Mouse (Mus musculus) hindbrain, embryonic 15.5 days (tissue): ENCODE measurements around the gene Bola1. TPM values are rescaled to one million over a fixed set of nuclear protein-coding genes. Genes with fewer than 3 reads are reported as not detected.

Experiments used
- ATAC-seq: fragments of 200-750 bp; cut with Nextera tagmentation; 2 replicates; pipeline ENCODE4 v1.8.0; 2017; ENCODE audit warnings: low read depth, moderate number of reproducible peaks, moderate TSS enrichment; ENCODE audit not compliant: low FRiP score
- H3K27ac ChIP-seq: fragments of 300-500 bp; sonication (generic); replicated peaks from 2 replicates; pipeline ENCODE4 v1.5.1; 2015; ENCODE audit warnings: mild to moderate bottlenecking, inconsistent platforms
- H3K27me3 ChIP-seq: fragments of 300-500 bp; sonication (generic); 2 replicates; pipeline ENCODE4 v1.6.1; 2015; ENCODE audit warnings: control low read depth, inconsistent platforms
- H3K36me3 ChIP-seq: fragments of 300-500 bp; sonication (generic); 2 replicates; pipeline ENCODE4 v1.6.1; 2015; ENCODE audit warnings: control low read depth, inconsistent platforms
- H3K4me1 ChIP-seq: fragments of 300-500 bp; sonication (generic); replicated peaks from 2 replicates; pipeline ENCODE4 v1.6.1; 2015; ENCODE audit warnings: control low read depth, inconsistent platforms
- H3K4me2 ChIP-seq: fragments of 300-500 bp; sonication (generic); 2 replicates; pipeline ENCODE4 v1.6.1; 2015; ENCODE audit warnings: moderate library complexity, mild to moderate bottlenecking, inconsistent platforms
- H3K4me3 ChIP-seq: fragments of 300-500 bp; sonication (generic); 2 replicates; pipeline ENCODE4 v1.5.1; 2015; ENCODE audit warnings: mild to moderate bottlenecking, inconsistent platforms
- H3K9ac ChIP-seq: fragments of 300-500 bp; sonication (generic); 2 replicates; pipeline ENCODE4 v1.6.1; 2015; ENCODE audit warnings: inconsistent platforms
- H3K9me3 ChIP-seq: fragments of 300-500 bp; sonication (generic); 2 replicates; pipeline ENCODE4 v1.6.1; 2016; ENCODE audit warnings: control low read depth, inconsistent platforms
- WGBS: fragments of 180-500 bp; shearing (Covaris S2); methylation state at CpG from one replicate; pipeline ENCODE4 v1.1.7; 2015; 5-methylcytosine and 5-hydroxymethylcytosine counted together
- polyA plus RNA-seq: library from polyadenylated mRNA; unstranded; fragments of >200 nt; fragmentation: Nextera tagmentation; extraction: Ambion mirVana; gene quantifications from 2 replicates; pipeline ENCODE4 v1.2.1, GENCODE M21; 2015

The Bola1 gene
- polyA plus RNA-seq, 1 experiment from 2014 or later: 56.3 TPM

DNA sequence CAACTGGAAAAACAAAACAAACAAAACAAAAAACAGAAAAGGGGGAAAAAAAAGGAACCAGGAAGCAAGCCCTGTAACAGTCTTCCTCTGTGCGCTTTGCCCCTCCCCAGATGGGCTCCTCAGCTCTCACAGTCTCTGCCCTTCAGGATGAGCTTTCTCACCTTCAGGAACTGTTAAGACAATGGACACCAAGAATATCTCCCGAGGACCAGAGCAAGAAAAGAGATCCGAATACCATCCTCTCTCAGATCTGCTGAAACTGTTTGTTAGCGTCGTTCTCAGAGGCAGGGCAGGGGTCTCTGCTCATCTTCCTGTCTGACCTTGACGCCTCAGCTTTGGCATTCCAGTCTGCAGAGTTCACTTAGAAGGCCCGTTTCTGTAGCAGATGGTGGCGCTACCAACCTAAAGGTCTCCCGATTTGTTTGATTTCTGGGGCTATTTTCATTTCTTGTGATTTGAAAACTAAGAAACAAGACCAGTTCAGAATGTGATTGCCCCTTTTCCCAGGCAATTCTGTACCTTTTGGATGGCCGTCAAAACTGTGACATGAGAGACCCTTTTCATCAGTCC lies 48.4 kb downstream of the Bola1 start:
- H3K4me2 ChIP-seq: peak overlapping the region; percentile 98
- H3K27me3 ChIP-seq: no peaks in the 10 kb centered on the region
- WGBS: 72% methylated on average over 10 of the region's 10 CpGs
- H3K36me3 ChIP-seq: peaks cover 13% of the 10 kb centered on the region
- H3K4me3 ChIP-seq: peak overlapping the region; percentile 66
- peak overlapping the region; percentile 87; the same call in 1 of the 2 replicates for H3K9ac ChIP-seq
- no peak for ATAC-seq
- peak overlapping the region; percentile 98 for H3K27ac ChIP-seq
- no peaks in the 10 kb centered on the region for H3K9me3 ChIP-seq
- H3K4me1 ChIP-seq: peaks cover 39% of the 10 kb centered on the region

DNA sequence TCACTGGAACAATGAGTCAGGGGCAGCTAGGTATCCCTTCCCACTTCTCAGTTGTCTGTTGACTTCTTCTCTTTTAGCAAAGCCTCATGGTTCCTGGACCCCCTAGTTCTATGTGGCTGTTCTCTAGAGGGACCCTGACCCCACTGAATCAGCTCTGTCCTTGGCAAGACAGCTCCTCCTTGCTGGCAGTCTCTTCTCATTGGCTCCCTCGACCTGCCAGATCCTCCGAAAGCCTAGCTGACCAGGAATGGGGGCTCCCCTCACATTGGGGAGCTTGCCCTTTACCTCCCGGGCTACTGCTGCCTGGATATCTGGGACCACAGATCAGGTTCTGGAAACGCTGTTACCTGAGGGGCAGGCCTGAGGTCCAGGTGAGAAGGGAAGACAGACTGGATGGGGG lies 49.2 kb downstream of the Bola1 start:
- Histone ChIP-seq H3K27ac (no peak overlapping the region), H3K4me1 (peaks cover 39% of the 10 kb centered on the region), H3K9ac (no peak overlapping the region), H3K36me3 (peaks cover 10% of the 10 kb centered on the region), H3K9me3 (no peaks in the 10 kb centered on the region), H3K27me3 (no peaks in the 10 kb centered on the region), H3K4me2 (no peak overlapping the region), H3K4me3 (no peak overlapping the region)
- 91% methylated on average over 4 of the region's 4 CpGs for WGBS
- ATAC-seq: no peak

DNA sequence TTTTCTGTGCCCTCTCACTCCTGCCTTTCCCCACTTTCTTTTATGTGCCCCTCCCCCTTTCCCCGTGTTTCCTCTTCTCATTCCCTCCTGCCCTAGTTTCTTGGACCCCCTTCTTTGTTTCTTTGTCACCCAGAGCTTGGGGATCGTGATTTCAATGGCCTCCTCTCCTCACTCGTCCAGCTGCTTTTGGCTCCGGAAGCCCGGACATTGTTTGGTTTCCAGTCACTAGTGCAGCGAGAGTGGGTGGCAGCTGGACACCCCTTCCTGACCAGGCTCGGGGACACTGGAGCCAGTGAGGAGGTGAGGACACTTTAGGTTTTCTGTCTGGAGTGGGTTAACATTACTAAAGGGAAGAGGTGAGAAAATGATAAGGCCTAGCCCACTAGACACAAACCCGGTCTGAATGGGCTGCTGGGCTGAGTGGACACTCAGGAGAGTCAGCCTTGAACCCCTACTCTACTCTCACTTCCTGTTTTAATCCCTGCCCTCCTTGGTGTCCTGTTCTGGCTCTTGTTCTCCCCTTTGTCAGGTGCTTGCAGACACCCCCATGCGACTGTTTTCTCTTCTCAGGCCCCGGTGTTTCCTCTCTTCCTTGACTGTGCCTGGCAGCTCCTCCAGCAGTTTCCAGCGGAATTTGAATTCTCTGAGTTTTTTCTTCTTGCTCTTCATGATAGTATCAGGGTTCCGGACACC lies 50.9 kb downstream of the Bola1 start:
- ATAC-seq: no peak
- no peaks in the 10 kb centered on the region for H3K9me3 ChIP-seq
- no peak overlapping the region for H3K4me3 ChIP-seq
- H3K4me2 ChIP-seq: no peak overlapping the region
- peaks cover 24% of the 10 kb centered on the region for H3K4me1 ChIP-seq
- H3K9ac ChIP-seq: no peak overlapping the region
- no peak overlapping the region for H3K27ac ChIP-seq
- 59% methylated on average over 12 of the region's 12 CpGs for WGBS
- no peaks in the 10 kb centered on the region for H3K36me3 ChIP-seq
- no peaks in the 10 kb centered on the region for H3K27me3 ChIP-seq

DNA sequence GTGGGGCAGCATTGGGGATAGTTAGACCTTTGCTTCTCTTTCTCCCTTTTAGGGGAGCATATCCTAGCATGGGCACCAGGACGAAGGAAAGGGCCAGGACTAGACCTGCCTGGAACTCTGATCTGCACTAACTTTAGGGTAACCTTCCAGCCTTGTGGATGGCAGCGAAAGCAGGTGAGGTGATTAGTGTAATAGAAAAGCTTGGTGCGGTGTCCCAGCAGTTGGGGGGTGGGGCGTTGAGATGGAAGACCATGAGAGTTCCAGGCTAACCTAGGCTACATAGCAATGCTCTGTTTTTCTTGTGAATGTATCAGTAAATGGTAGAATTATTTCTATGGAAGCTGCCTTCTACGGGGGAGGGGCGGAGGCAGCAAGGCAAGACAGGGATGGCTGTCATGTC lies 56.5 kb downstream of the Bola1 start:
- H3K4me3 ChIP-seq: no peak overlapping the region
- peaks cover 17% of the 10 kb centered on the region for H3K4me1 ChIP-seq
- H3K4me2 ChIP-seq: peak overlapping the region; percentile 89; the same call in 1 of the 2 replicates
- ATAC-seq: no peak
- no peak overlapping the region for H3K27ac ChIP-seq
- WGBS: 90% methylated on average over 6 of the region's 6 CpGs
- H3K36me3 ChIP-seq: no peaks in the 10 kb centered on the region
- H3K9me3 ChIP-seq: no peaks in the 10 kb centered on the region
- no peak overlapping the region for H3K9ac ChIP-seq
- H3K27me3 ChIP-seq: no peaks in the 10 kb centered on the region

DNA sequence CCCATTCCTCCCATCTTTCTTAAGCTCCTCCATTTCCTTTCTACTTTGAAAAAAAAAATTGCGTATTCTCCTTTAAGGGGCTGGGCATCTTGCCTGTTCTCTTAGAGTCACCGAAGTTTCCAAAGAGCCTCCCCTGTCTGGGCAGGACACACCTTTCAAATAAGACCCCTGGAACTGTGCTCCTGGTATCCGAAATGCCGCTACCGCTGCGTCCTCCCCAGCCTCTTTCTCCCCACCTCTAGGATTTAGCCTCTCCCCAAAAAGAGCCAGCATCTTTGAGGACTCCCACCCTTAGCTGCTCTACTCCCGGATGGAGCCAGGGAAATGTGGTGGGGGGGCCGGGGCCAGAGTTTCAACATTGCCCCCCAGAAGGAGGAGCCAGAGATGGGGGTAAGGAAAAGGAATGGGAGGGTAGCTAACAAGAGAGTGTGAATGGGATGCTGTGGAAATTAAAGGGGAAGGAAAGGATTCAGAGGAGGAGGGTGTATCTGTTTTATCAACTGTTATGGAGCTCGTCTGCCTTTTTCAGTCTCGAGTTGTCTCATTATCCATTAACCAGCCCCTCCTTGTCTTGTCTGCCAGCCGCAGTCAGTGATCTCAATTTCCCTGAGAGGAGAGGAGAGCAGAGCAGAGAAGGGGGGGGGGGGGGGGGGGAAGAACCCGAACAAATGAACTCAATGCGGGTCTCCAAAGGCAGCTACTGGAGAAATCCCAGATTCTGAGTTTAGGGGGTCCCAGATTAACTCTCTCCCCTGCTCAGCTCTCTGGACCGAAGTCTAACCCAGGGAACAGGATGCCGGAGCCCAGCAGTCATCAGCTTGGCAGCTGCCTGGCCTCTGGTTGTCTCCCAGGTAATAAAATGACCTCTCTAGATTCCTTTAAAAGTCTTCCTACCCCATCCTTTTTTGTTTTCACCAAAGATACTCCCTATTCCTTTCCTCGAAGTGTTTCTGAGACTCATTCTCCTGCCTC lies 57.4 kb downstream of the Bola1 start, which contains the start of gene Mtmr11:
Gene Mtmr11 (plus strand): TSS at position 136 of the 972 bp plus-strand sequence.
- H3K36me3 ChIP-seq: no peaks in the 10 kb centered on the region
- H3K27ac ChIP-seq: peak within 1 kb of the TSS; percentile 70
- 6% methylated on average over 15 of the region's 16 CpGs for WGBS
- H3K9me3 ChIP-seq: no peaks in the 10 kb centered on the region
- H3K4me3 ChIP-seq: peak within 1 kb of the TSS; percentile 45
- peaks cover 17% of the 10 kb centered on the region for H3K4me1 ChIP-seq
- H3K4me2 ChIP-seq: peak within 1 kb of the TSS; percentile 89
- peak within 1 kb of the TSS; percentile 59 for H3K9ac ChIP-seq
- ATAC-seq: peak; percentile 25; the same call in 1 of the 2 replicates
- no peaks in the 10 kb centered on the region for H3K27me3 ChIP-seq

DNA sequence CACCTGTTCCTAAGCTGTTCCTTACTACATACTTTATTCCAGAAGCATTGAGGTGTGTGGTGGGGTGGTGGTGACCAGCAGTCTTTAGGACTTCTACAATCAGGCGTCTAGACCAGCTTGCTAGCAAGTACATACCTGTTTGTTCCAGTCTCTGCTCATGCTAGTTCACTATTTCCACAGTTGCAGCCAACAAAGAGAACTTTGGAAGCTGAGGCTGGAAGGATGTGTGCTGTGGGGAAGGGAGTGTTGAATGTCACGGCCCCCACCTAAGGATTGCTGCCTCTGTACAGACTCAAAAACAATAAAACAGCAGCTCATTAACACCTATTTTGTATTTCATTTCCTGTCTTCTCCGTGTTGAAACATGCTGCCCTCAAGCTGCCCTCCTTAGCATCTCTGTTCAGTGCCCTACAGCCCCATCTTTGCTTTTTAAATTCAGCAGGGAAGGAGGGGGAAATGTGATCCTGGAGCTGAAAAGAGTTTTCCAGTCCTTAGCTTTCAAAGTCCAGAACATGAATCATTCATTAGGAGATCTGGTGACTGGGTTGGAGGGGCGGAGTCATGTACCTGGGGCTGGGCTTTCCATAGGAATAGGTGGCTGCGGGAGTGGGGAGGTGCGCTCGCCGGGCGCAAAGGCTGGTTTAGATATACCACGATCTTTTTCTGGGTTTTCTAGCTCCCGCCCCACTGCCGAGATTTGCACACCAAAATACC lies 58.5 kb downstream of the Bola1 start:
- peak overlapping the region; percentile 89 for H3K4me2 ChIP-seq
- H3K27me3 ChIP-seq: no peaks in the 10 kb centered on the region
- H3K4me3 ChIP-seq: peak overlapping the region; percentile 45
- H3K4me1 ChIP-seq: peaks cover 17% of the 10 kb centered on the region
- WGBS: 3% methylated on average over 12 of the region's 12 CpGs
- H3K27ac ChIP-seq: peak overlapping the region; percentile 70
- H3K9ac ChIP-seq: peak overlapping the region; percentile 59
- H3K36me3 ChIP-seq: no peaks in the 10 kb centered on the region
- no peaks in the 10 kb centered on the region for H3K9me3 ChIP-seq
- ATAC-seq: peak; percentile 74

DNA sequence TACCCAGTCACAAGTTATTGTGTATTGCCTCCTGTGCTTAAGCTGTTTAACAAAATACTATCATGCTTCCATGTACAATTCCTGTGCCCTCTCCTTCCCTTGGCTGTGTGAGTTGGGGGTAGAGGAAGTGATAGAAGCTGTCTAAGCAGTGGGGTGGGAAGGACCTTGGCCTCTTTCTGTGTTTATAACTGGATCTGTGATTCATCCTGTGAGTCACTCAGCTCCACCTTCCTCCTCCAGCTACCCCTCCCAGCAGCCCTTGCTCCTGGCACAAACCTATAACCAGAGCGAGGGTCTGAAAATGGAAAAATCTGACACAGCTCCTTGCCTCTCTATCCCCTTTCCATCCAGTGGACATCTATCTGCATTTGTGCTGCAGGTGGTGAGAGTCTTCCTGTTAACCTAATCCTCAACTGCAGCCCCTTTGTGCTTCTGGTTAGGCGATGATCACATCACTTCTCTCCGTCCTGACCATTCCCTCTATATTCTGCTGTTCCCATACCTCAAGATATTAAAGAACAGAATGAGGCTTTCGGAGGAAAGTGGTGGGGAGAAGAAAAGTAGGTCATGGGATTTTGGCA lies 59.2 kb downstream of the Bola1 start:
- H3K4me1 ChIP-seq: peaks cover 17% of the 10 kb centered on the region
- no peaks in the 10 kb centered on the region for H3K27me3 ChIP-seq
- peak overlapping the region; percentile 89 for H3K4me2 ChIP-seq
- H3K9me3 ChIP-seq: no peaks in the 10 kb centered on the region
- H3K36me3 ChIP-seq: 0 out of 2 replicates have a peak, but pooled peaks cover 3% of the 10 kb centered on the region
- peak overlapping the region; percentile 70; the same call in 1 of the 2 replicates for H3K27ac ChIP-seq
- ATAC-seq: no peak
- H3K4me3 ChIP-seq: peak overlapping the region; percentile 45; the same call in 1 of the 2 replicates
- WGBS: 63% methylated on average over 4 of the region's 4 CpGs
- H3K9ac ChIP-seq: no peak overlapping the region

DNA sequence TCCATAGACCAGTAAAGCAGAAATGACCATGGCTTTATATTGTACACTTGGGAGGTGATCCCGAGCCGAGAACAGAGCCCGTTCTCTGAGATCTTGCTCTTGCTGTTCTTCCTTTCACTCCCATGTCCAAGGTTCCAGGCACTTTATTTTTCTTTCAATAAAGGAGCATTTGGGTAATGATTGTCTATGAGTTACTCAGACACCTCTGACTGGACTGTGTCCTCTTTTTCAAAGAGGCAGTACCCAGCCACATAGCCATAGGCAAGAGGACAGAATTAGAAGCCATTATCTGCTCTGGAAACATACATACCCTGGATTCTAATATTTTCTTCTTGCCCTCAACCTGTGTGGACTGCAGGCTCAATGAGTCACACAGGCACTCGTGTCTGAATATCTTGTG lies 59.7 kb downstream of the Bola1 start:
- H3K4me3 ChIP-seq: no peak overlapping the region
- no peaks in the 10 kb centered on the region for H3K9me3 ChIP-seq
- H3K27me3 ChIP-seq: no peaks in the 10 kb centered on the region
- no peak overlapping the region for H3K4me2 ChIP-seq
- H3K36me3 ChIP-seq: peaks cover 8% of the 10 kb centered on the region; the same call in 1 of the 2 replicates
- ATAC-seq: no peak
- peaks cover 17% of the 10 kb centered on the region for H3K4me1 ChIP-seq
- H3K27ac ChIP-seq: no peak overlapping the region
- 78% methylated on average over 4 of the region's 4 CpGs for WGBS
- H3K9ac ChIP-seq: no peak overlapping the region

DNA sequence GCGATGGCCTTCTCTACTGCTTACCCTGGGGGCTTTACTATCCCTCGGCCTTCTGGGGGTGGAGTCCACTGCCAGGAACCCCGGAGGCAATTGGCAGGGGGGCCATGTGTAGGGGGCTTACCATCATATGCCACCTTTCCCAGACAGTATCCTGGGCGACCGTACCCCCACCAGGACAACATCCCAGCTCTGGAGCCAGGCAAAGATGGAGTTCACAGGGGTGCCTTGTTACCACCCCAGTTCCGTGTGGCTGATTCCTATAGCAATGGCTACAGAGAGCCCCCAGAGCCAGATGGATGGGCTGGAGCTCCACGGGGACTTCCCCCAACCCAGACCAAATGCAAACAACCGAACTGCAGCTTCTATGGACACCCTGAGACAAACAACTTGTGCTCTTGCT lies 64.0 kb downstream of the Bola1 start:
- H3K4me1 ChIP-seq: peaks cover 5% of the 10 kb centered on the region
- no peak overlapping the region for H3K9ac ChIP-seq
- H3K4me3 ChIP-seq: no peak overlapping the region
- H3K9me3 ChIP-seq: no peaks in the 10 kb centered on the region
- H3K4me2 ChIP-seq: no peak overlapping the region
- no peaks in the 10 kb centered on the region for H3K27me3 ChIP-seq
- no peak overlapping the region for H3K27ac ChIP-seq
- no peak for ATAC-seq
- peaks cover 41% of the 10 kb centered on the region for H3K36me3 ChIP-seq
- WGBS: 88% methylated on average over 8 of the region's 8 CpGs

DNA sequence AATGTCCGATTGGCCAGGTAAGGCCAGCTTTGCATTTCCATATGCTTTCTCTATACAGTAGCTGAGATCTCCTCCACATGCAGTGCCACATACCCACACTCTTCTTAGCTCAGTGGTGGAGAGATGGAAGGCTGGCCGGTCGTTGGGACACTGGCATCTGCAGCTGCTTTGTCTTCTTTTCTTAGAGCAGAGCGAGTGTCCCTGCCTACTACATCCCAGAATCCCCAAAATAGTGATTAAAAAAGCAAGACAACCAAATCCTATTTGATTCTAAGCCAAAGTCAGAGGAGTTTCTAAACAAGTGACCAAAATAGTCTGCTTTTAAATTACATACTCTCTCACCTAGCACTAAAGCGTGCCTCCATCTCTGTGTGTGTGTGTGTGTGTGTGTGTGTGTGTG lies 66.9 kb downstream of the Bola1 start:
- Histone ChIP-seq H3K4me1 (no peaks in the 10 kb centered on the region), H3K9ac (no peak overlapping the region), H3K4me2 (no peak overlapping the region), H3K36me3 (peaks cover 41% of the 10 kb centered on the region), H3K9me3 (no peaks in the 10 kb centered on the region), H3K4me3 (no peak overlapping the region), H3K27me3 (no peaks in the 10 kb centered on the region), H3K27ac (no peak overlapping the region)
- 92% methylated on average over 5 of the region's 5 CpGs for WGBS
- ATAC-seq: no peak

DNA sequence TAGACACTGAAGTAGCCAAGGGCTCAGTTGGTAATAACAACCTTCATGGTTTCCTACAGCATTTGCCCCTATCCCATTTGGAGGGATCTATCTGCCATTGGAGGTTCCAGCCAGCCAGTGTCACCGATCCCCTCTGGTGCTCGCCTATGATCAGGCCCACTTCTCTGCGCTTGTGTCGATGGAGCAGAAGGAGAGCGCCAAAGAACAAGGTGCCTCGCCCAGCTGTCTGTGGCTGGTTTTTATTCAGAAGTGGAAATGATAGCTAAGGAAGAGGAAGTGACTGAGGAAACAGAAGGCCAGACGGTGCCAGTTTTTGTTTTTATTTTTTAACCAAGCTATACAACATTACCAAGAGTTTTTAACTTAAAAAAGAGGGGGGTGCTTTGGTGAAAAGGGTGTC lies 67.7 kb downstream of the Bola1 start:
- H3K36me3 ChIP-seq: peaks cover 41% of the 10 kb centered on the region
- ATAC-seq: no peak

More for the DNA sequence above, 67.7 kb downstream of the Bola1 start:
- Histone ChIP-seq H3K9ac (no peak overlapping the region), H3K4me3 (no peak overlapping the region), H3K27ac (no peak overlapping the region), H3K4me2 (no peak overlapping the region), H3K4me1 (no peaks in the 10 kb centered on the region), H3K9me3 (no peaks in the 10 kb centered on the region), H3K27me3 (no peaks in the 10 kb centered on the region)
- WGBS: 89% methylated on average over 7 of the region's 7 CpGs
